Mouse (Mus musculus) urinary bladder, postnatal 14 days (tissue): ENCODE data around the gene Hoxa3.

ENCODE experiments used
- DNase-seq: peaks from one replicate; pipeline ENCODE4 v3.0.0; 2021; ENCODE audit warnings: low spot score

Gene Hoxa3

DNA sequence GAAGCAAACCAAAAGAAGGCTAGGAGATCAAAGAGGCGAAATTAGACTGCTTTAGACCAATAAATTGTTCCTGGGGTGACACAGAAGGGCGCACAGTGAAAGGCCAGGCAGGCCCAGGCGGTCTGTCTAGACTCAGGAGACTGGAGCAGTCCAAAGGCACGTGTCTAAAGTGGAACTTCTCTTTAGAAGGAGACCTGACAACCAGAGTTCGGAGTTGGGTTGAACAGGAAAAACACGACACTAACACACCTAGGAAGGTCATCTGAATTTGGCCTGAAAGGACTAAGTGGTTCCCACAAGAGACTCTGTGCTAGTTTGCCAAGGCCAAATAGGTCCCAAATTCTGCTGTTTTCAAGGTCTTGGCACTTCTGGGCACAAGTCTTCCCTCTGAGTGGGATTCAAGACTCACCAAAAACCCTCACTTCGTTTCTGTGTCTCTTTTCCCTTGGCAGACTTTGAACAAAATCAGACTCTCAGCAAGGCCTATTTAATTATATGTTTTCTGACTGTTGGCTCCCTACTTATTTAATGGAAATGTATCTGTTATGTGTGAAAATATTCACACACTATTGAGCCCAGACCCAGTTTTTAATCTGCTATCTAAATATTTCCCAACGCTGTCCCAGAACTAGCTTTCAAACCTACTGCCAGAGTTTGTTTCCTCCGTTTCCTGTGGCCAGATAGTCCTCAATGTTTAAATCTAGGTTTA, 6.3 kb upstream of the Hoxa3 start:
- no peak for DNase-seq

DNA sequence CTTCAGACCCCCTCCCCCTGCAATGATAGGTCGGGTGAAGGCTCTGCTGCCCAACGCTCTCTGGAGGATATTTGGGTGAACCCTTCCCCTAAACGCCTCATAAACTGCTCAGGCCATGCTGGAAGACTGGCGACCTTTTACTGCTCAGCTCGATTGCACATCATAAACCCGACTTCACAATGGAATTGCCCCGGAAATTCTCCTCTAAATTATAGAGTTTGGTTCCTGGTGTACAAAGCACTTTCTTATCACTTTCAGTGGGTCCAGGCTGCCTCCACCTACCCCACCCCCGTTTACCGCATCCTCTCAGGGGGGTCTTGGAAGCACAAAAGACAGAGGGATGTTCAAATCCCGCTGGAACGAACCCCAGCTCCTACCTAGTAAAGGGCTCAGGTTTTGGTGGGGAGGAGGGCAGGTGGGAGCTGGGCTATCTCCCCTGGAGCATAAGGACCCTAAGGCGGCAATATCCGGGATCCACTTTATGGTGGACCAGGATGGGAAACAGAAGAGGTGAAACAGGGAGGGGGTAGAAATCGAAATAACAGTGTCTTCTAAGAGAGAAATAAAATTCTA, 5.6 kb upstream of the Hoxa3 start:
- DNase-seq = no peak

DNA sequence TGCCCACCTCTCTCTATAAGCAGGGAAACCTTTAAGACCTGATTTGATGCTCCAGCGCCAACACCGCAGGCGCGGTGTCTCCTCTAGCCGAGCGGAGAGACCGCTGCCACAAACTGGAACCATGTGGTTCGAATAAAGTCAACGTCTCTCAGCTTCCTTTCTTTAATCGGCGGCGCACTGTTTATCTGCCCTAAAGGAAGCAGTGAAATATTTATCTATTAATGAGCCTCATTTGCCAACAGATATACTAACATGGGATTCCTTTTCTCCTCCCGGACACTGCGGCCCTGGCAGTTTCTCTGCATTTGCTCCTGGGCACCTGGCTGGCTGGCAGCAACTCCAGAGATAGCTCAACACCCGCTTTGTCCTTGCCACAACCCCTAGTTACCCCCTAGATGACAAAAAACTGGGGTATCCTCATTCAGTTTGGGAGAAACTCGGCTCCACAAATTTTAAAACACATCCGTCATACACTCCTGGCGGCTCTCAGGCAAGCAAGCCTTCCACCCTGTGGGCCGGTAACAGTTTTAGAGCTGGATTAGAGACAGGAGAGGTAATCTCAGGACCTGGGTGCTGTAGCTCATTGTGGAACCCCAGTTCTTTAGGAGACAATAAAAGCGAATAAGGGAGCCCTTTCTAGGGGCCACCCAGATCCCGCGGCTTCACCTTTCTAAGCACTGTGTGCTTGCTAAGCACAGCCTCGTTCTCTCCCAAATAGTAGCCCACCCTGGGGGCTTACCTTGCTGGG, 4.9 kb upstream of the Hoxa3 start:
- DNase-seq = peak; percentile 8

- DNase-seq = peak; percentile 90
Observed at GRCm38 (mm10) chr6:52217459-52217768, 4.3 kb upstream of the Hoxa3 start.

- peak; percentile 47 for DNase-seq
Observed at GRCm38 (mm10) chr6:52216691-52217458, 3.7 kb upstream of the Hoxa3 start.

DNA sequence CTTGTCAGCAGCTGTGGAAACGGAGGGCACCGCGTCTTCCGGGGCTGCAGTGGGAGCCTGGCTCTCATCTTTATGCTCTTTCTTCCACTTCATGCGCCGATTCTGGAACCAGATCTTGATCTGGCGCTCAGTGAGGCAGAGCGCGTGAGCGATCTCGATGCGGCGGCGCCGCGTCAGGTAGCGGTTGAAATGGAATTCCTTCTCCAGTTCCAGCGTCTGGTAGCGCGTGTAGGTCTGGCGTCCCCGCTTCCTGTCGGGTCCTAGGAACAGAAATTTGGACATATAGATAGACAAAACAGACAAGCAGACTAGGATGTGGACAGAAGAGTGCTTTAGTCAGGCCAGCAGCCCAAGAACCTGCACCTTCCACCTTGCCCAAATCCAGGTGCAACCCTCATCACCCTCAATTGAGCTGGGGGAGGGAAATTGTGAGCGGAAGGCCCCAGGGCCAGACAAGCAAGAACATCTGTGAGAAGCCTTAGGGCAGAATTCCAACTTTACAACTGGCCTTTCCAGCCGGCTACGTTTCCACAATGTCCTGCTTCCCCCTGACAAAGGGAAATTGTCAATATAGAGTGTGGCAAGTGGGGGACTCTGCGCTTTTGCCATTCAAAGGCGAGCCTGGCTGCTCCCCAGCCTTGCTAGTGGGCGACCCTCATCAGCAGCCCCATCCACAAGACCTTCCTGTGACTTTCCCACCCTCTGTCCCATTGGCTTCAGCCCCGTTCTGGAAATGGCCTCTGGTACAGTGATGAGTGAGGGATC, 2.8 kb upstream of the Hoxa3 start:
- no peak for DNase-seq

DNA sequence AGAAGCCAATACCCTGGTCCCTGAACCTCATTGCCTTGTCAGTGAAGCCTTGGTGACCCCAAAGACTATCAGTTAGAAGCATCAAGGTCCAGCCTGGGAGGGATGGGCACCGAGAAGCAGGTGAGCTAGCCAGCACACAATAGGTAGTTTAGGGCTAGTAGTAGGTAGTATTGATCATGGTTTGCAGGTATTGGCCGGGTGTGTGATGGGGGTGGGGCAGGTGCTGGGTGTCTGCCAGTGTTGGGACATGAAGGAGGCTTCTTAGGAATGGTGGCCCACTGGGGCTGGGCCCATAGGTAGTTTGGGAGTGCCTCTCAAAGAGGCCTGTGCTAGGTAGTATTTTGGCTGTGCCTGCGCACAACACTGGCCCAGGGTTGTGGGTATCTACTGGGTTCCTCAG, 1.9 kb upstream of the Hoxa3 start:
- DNase-seq = no peak

DNA sequence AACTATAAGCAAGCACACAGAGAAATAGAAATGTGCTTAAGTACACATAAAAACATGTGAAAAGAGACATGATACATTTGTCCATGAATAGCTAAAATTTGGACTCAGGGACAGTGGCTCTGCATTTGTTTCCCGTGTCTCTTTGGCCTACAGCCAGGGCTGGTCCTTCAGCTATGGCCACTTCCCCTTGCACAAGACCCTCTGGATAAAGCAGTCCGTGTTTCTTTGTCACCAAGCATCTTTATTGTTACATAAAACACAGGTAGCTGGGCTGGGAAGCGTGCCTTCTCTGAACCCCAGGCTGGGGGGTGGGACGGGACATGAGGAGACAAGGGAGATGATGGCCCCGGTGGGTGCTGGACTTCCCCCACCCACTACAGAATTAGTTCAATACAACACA, 1.1 kb upstream of the Hoxa3 start:
- DNase-seq = no peak

GRCm38 (mm10) chr6:52212556-52213118, 499 bp downstream of the Hoxa3 start:
- peak; percentile 40 for DNase-seq

DNA sequence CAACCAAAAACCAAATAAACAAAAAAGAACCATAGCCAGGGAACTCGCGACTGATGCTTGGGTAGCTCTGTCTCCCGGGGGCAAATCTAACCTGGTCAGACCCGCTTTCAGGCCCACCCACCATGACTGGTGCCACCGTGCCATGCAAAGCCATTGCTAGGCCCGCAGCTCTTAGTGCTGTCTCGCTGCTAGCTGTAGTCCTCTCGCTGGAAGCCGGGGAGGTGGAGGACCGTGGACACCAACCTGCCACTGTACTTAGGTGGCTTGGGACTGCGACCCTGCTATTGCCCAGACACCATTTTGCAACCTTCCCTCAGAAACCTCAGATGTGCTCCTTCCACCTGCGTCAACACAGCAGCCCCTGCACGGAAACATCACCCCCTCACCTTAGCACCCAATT, 1.2 kb downstream of the Hoxa3 start:
- no peak for DNase-seq

- peak; percentile 86 for DNase-seq
Observed at GRCm38 (mm10) chr6:52211170-52211935, 1.8 kb downstream of the Hoxa3 start.

DNA sequence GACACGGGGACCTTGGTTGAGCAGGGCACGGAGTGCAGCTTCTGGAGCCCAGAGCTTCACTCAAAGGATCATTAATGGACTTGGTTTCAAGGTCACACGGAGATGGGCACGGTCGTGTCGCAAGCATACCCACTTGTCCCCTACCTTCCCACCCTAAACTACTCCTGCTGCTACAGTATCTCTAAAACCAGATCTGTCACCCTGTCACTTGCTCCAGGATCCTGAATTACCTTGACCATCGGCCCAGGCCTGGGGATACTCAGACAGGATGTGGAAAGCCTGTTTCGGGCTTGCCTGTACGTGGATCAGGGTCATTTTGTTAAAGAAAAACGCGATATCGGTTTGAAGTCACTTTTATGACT, 3.5 kb downstream of the Hoxa3 start:
- DNase-seq = no peak

- DNase-seq = no peak
Observed at GRCm38 (mm10) chr6:52208868-52209684, 4.1 kb downstream of the Hoxa3 start.

- DNase-seq = peak; percentile 69
Observed at GRCm38 (mm10) chr6:52208072-52208867, 4.9 kb downstream of the Hoxa3 start, which contains the start of gene Hoxa6. TSS of gene Hoxa6 (minus strand) at chr6:52208722.

- no peak for DNase-seq
Observed at GRCm38 (mm10) chr6:52207684-52207976, 5.5 kb downstream of the Hoxa3 start.

DNA sequence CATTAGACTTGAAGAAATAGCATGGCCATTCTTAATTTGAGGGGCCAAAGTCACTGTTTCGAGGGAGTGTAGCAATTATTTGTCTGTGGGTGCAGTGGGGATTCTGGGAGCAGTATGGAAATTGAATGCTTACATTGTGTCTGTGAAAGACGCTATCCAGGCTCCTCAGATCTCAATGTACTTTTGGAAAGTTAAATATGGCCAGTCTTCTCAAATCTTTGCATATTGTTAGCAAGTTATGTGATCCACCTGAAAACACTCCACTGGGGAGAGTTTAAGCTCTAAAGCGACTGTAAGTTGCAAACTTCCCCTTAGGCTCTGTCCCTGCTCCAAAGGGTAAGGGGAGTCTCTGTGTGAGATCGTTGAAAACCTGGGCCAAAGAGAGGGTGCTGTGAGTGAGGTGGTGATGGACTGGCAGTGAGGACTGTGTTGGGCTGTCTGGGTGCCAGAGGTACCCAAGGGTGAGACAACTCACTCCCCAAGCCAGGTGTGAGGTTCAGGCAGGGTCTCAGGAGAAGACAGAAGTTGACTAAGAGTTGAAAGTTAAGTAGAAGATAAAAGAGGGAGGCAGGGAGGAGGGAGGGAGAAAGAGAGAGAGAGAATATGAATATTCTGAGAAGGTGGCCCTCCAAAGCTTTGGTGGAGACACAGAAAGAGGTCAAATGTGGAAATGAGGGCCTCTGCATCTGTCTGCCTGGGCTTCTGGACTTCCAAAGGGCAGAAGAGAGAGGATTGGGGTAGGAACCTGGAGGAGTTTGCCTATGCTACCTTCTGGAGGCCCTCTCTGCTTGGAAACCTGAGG, 6.1 kb downstream of the Hoxa3 start:
- DNase-seq = no peak

DNA sequence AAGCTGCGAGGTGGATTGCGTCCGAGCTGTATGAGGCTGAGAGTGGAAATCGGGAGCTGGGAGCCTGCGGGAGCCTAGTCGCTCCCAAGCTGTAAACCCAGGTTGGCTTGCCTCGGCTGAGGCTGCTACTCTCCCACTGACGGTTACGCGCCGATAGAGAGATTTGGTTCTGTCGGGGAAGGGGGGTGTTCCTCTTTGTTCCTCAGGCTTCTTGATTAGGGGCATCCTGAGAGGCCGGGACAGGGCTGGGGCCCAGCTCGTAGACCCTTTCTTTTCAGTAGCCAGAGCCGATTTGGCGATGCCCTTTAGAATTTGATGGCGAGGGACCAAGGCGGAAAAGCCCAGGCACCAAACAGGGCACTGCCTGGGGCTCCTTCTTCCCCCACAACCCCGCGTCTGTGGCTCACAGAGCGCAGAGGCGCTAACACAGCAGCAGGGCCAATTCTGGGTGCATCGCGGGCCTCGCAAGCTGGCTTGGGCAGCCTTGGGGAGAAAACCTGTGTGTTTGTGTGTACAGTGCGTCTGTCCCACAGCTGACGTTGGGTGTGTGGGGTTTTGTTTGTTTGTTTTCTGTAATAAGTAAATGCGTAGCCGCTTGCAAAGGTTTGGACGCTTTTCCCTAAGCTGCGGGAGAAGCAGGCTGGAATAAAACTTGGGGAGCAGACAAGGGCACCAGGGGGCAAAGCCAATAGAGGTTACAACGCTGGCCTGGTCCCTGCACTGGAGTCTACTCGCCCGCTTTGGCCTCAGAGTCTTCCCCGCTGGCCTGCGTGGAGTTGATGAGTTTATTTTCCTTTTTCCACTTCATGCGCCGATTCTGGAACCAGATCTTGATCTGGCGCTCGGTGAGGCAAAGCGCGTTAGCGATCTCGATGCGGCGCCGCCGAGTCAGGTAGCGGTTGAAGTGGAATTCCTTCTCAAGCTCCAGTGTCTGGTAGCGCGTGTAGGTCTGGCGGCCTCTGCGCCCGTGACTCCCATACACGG, 7.2 kb downstream of the Hoxa3 start:
- DNase-seq = no peak
